Mouse (Mus musculus): ENCODE data around the gene Actrt2.

Gene Actrt2

GRCm38 (mm10) chr4:154667767-154668166 lies at the start of gene Actrt2:
Actrt2 (minus strand) TSS chr4:154667867.
- no peak for DNase-seq (ENCODE audit: low spot score in 2 of 2)

- no peak for DNase-seq (ENCODE audit: low spot score in 2 of 2)
Observed at GRCm38 (mm10) chr4:154709391-154710107, 41.9 kb upstream of the Actrt2 start.

- DNase-seq (ENCODE audit: low spot score in 2 of 2): no peak
Observed at GRCm38 (mm10) chr4:154708811-154709210, 41.1 kb upstream of the Actrt2 start.

- DNase-seq (ENCODE audit: low spot score in 2 of 2): no peak
Observed at GRCm38 (mm10) chr4:154708223-154708622, 40.6 kb upstream of the Actrt2 start.

- DNase-seq (ENCODE audit: low spot score in 2 of 2): no peak
Observed at GRCm38 (mm10) chr4:154707521-154707920, 39.9 kb upstream of the Actrt2 start.

- DNase-seq (ENCODE audit: low spot score in 2 of 2): no peak
Observed at GRCm38 (mm10) chr4:154706442-154706841, 38.8 kb upstream of the Actrt2 start.

GRCm38 (mm10) chr4:154705681-154706080 lies 38.0 kb upstream of the Actrt2 start:
- no peak for DNase-seq (ENCODE audit: low spot score in 2 of 2)

- no peak for DNase-seq (ENCODE audit: low spot score in 2 of 2)
Observed at GRCm38 (mm10) chr4:154705056-154705455, 37.4 kb upstream of the Actrt2 start.

GRCm38 (mm10) chr4:154704591-154704990 lies 36.9 kb upstream of the Actrt2 start:
- DNase-seq (ENCODE audit: low spot score in 2 of 2): no peak

- no peak for DNase-seq (ENCODE audit: low spot score in 2 of 2)
Observed at GRCm38 (mm10) chr4:154703426-154704070, 35.9 kb upstream of the Actrt2 start.

GRCm38 (mm10) chr4:154702931-154703330 lies 35.3 kb upstream of the Actrt2 start:
- DNase-seq (ENCODE audit: low spot score in 2 of 2): no peak

GRCm38 (mm10) chr4:154702186-154702585 lies 34.5 kb upstream of the Actrt2 start:
- no peak for DNase-seq (ENCODE audit: low spot score in 2 of 2)

GRCm38 (mm10) chr4:154700921-154701412 lies 33.3 kb upstream of the Actrt2 start:
- DNase-seq (ENCODE audit: low spot score in 2 of 2): no peak

- DNase-seq (ENCODE audit: low spot score in 2 of 2): no peak
Observed at GRCm38 (mm10) chr4:154700436-154700835, 32.8 kb upstream of the Actrt2 start.

GRCm38 (mm10) chr4:154699236-154699635 lies 31.6 kb upstream of the Actrt2 start:
- no peak for DNase-seq (ENCODE audit: low spot score in 2 of 2)

- DNase-seq (ENCODE audit: low spot score in 2 of 2): no peak
Observed at GRCm38 (mm10) chr4:154698631-154699030, 31.0 kb upstream of the Actrt2 start.

- no peak for DNase-seq (ENCODE audit: low spot score in 2 of 2)
Observed at GRCm38 (mm10) chr4:154698021-154698590, 30.4 kb upstream of the Actrt2 start.

GRCm38 (mm10) chr4:154697476-154697875 lies 29.8 kb upstream of the Actrt2 start:
- no peak for DNase-seq (ENCODE audit: low spot score in 2 of 2)

GRCm38 (mm10) chr4:154696552-154696951 lies 28.9 kb upstream of the Actrt2 start:
- no peak for DNase-seq (ENCODE audit: low spot score in 2 of 2)

GRCm38 (mm10) chr4:154696146-154696545 lies 28.5 kb upstream of the Actrt2 start:
- no peak for DNase-seq (ENCODE audit: low spot score in 2 of 2)

GRCm38 (mm10) chr4:154694361-154694760 lies 26.7 kb upstream of the Actrt2 start:
- DNase-seq (ENCODE audit: low spot score in 2 of 2): no peak

GRCm38 (mm10) chr4:154693348-154694015 lies 25.8 kb upstream of the Actrt2 start:
- DNase-seq (ENCODE audit: low spot score in 2 of 2): no peak

All from cerebellum, postnatal 4 days (tissue).